Mouse (Mus musculus) G1E (cell line): ENCODE results near the gene Nbeal2.

Source experiments
- CTCF ChIP-seq: IDR thresholded peaks from 2 replicates; pipeline ENCODE4 v1.5.1; 2012; ENCODE audit warnings: low read depth, low read length, inconsistent platforms, mixed read lengths
- GATA1 ChIP-seq: IDR thresholded peaks from 2 replicates; pipeline ENCODE4 v1.6.1; 2012; ENCODE audit warnings: borderline replicate concordance, low read length, inconsistent platforms, mixed read lengths
- GATA2 ChIP-seq: IDR thresholded peaks from 2 replicates; pipeline ENCODE4 v1.6.1; 2012; ENCODE audit warnings: low read depth, low read length, inconsistent platforms, borderline replicate concordance
- POLR2AphosphoS5 ChIP-seq: IDR thresholded peaks from 2 replicates; pipeline ENCODE4 v1.6.1; 2012; ENCODE audit warnings: low read depth, low read length, inconsistent platforms; ENCODE audit not compliant: insufficient replicate concordance
- TAL1 ChIP-seq: conservative IDR thresholded peaks from 2 replicates; pipeline ENCODE4 v1.6.1; 2012; ENCODE audit warnings: low read depth, low read length, inconsistent platforms, mixed read lengths

DNA sequence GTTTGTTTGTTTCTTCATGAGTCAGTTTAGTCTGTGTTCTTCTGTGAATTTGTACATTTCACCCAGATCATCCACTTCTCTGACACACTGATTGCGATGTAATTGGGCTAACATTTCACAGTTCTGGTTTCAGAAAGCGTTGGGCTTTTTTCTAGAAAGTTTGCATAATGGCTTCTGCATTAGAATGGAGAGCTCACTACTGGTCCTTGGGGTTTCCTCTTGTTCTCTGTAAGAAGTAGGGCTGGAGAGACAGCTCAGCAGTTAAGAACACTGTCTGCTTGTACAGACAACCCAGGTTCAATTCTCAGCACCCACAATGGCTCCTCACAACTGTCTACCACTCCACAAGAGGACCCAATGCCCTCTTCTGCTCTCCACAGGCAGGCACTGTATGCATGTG, 6.2 kb upstream of the Nbeal2 start:
- TF ChIP-seq CTCF (no peak), TAL1 (no peak), POLR2AphosphoS5 (no peak), GATA1 (no peak), GATA2 (no peak)
